Comparison of ENCODE assay signal across 15 mouse cellular contexts in the genomic region with DNA sequence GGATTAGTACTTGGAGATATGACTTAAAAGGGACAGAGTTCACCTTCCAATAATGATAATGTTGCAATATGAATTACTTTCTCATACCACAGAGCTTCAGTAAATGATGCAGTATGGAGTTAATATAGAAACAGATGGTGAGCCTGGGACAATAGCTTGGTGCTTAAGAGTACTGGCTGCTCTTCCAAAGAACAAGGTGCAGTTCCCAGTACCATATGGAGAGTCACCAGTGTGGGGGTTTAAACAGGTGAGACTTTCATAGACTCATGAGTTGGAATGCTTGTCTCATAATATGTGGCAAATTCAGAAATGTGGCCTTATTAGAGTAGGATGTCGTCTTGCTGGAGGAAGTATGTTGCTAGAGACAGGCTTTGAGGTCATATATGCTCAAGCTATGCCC.
DNase-seq lines count a peak whose midpoint lies in the region; ATAC-seq lines count a peak whose summit lies in the region.
"Had no signal": no experiment of that assay in that cellular context is flagged by ENCODE, and none has a peak within 500 bp of the region (broad histone marks: within the 10 kb centered on the region; RNA-seq: fewer than 3 reads in every experiment).

No protein-coding gene starts in this region.

- ATAC-seq in cerebellum, adult (ENCODE audit: insufficient number of reproducible peaks, low FRiP score, low TSS enrichment): peak; percentile 76
- ATAC-seq: CD4-positive, CD25-positive, alpha-beta regulatory T cell, adult 4 months; forebrain, embryonic 16.5 days; intestine, embryonic 15.5 days had no signal

- no peak for DNase-seq in cerebellum, postnatal 4 days (ENCODE audit: low spot score in 2 of 2)
- DNase-seq in layer of hippocampus, adult 9-11 months: peak; percentile 25
- no peak for DNase-seq in layer of hippocampus, postnatal 10 days (ENCODE audit: low spot score in 2 of 2)
- DNase-seq in cerebellum, adult 9-10 months: peak; percentile 71
- no peak for DNase-seq in thymus, adult 18-20 months
- no peak for DNase-seq in T-cell, adult 2 months (ENCODE audit: low spot score)
- DNase-seq: adrenal gland, postnatal 10 days; B cell, adult 2 months; gastrocnemius, postnatal 10 days; heart, adult 2 months; kidney, adult 18-20 months had no signal

Comparison
In these comparisons a context has a peak if more than half of its experiments do, and no peak if none do; other contexts are left out.
1. DNase-seq: peak in layer of hippocampus, adult 9-11 months (single experiment) and cerebellum, adult 9-10 months (single experiment); none in cerebellum, postnatal 4 days (0 of 2), layer of hippocampus, postnatal 10 days (0 of 2), thymus, adult 18-20 months (0 of 2) and T-cell, adult 2 months (single experiment).